Mouse (Mus musculus): ENCODE results near the gene Nomo1. TPM values are rescaled to one million over a fixed set of nuclear protein-coding genes. Genes with fewer than 3 reads are reported as not detected.

The Nomo1 gene
- total and polyA plus RNA-seq, 2 experiments, result 15.3 to 19.7 TPM

GRCm38 (mm10) chr7:46049981-46050380 is 16.5 kb downstream of the Nomo1 start:
- no peaks in the 10 kb centered on the region for H3K79me2 ChIP-seq (ENCODE audit: control insufficient read depth, insufficient read depth, low read length)
- WGBS, result 98% methylated on average over 7 of the region's 7 CpGs
- H3K9ac ChIP-seq (ENCODE audit: low read depth, low read length), result no peak overlapping the region
- no peaks in the 10 kb centered on the region for H3K4me1 ChIP-seq (ENCODE audit: control insufficient read depth, insufficient read depth, low read length)
- H3K27me3 ChIP-seq (ENCODE audit: control insufficient read depth, insufficient read depth, low read length), result no peaks in the 10 kb centered on the region
- H3K36me3 ChIP-seq (ENCODE audit: control insufficient read depth, insufficient read depth, low read length), result peaks cover 20% of the 10 kb centered on the region
- H3K4me3 ChIP-seq (ENCODE audit: insufficient read depth, low read depth, low read length), result no peak overlapping the region
- TF ChIP-seq CTCF (IDR thresholded peaks at IDR 0.05; ENCODE audit: low read depth, low read length), result no peak
- no peak for TF ChIP-seq POLR2A (IDR thresholded peaks at IDR 0.05; ENCODE audit: extremely low read depth, insufficient read depth, low read length)
- DNase-seq (ENCODE audit: extremely low read depth, low read depth, low spot score), result no peak
- H3K27ac ChIP-seq (replicated peaks; ENCODE audit: insufficient read depth, low read depth, low read length), result no peak overlapping the region

DNA sequence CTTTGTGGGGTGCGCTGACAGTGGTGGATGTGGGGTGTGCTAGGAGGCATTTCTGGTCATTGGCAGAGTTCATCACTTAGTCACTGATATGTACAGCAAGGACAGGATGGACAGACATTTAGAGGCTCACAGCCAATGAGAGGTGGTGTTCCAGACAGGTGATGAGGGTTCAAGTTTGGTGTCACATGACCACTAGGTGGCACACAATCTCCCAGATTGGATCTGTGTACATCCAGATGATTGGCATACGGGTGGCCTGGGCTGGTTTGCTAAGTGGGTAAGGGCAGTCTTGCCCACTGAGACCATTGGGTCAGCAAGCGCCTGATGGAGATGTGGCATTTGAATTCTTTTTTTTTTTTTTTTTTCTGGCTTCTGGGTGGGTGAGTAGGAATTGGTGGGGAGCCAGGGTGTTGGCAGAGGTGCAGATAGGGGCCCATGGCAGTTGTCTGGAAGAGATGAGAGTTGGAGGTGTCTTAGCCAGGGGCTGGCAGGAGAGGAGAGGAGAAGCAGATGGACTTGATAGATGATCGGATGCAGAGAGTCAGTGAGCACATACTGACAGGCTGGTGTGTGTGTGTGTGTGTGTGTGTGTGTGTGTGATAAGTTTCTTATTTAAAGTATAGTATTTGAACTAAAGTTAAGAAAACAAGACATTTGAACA is 18.8 kb downstream of the Nomo1 start:
- Histone ChIP-seq H3K27ac (replicated peaks; ENCODE audit: insufficient read depth, low read depth, low read length) (no peak overlapping the region), H3K79me2 (ENCODE audit: control insufficient read depth, insufficient read depth, low read length) (no peaks in the 10 kb centered on the region), H3K27me3 (ENCODE audit: control insufficient read depth, insufficient read depth, low read length) (no peaks in the 10 kb centered on the region), H3K4me1 (ENCODE audit: control insufficient read depth, insufficient read depth, low read length) (no peaks in the 10 kb centered on the region), H3K4me3 (ENCODE audit: insufficient read depth, low read depth, low read length) (no peak overlapping the region), H3K36me3 (ENCODE audit: control insufficient read depth, insufficient read depth, low read length) (peaks cover 7% of the 10 kb centered on the region; the same call in 1 of the 2 replicates), H3K9ac (ENCODE audit: low read depth, low read length) (no peak overlapping the region)
- peak; percentile 19 for DNase-seq (ENCODE audit: extremely low read depth, low read depth, low spot score)
- no peak for TF ChIP-seq POLR2A (IDR thresholded peaks at IDR 0.05; ENCODE audit: extremely low read depth, insufficient read depth, low read length)
- peak; percentile 11; the same call in 1 of the 2 replicates for TF ChIP-seq CTCF (IDR thresholded peaks at IDR 0.05; ENCODE audit: low read depth, low read length)
- WGBS, result 95% methylated on average over 4 of the region's 4 CpGs

- Histone ChIP-seq H3K4me1 (ENCODE audit: control insufficient read depth, insufficient read depth, low read length) (no peaks in the 10 kb centered on the region), H3K27me3 (ENCODE audit: control insufficient read depth, insufficient read depth, low read length) (no peaks in the 10 kb centered on the region), H3K27ac (replicated peaks; ENCODE audit: insufficient read depth, low read depth, low read length) (no peak overlapping the region), H3K36me3 (ENCODE audit: control insufficient read depth, insufficient read depth, low read length) (peaks cover 8% of the 10 kb centered on the region; the same call in 1 of the 2 replicates), H3K4me3 (ENCODE audit: insufficient read depth, low read depth, low read length) (no peak overlapping the region), H3K79me2 (ENCODE audit: control insufficient read depth, insufficient read depth, low read length) (no peaks in the 10 kb centered on the region), H3K9ac (ENCODE audit: low read depth, low read length) (no peak overlapping the region)
- TF ChIP-seq CTCF (IDR thresholded peaks at IDR 0.05; ENCODE audit: low read depth, low read length) (no peak), POLR2A (IDR thresholded peaks at IDR 0.05; ENCODE audit: extremely low read depth, insufficient read depth, low read length) (no peak)
- no peak for DNase-seq (ENCODE audit: extremely low read depth, low read depth, low spot score)
- WGBS, result 66% methylated on average over 3 of the region's 3 CpGs
These were observed 20.1 kb downstream of the Nomo1 start for GRCm38 (mm10) chr7:46053566-46053965.

DNA sequence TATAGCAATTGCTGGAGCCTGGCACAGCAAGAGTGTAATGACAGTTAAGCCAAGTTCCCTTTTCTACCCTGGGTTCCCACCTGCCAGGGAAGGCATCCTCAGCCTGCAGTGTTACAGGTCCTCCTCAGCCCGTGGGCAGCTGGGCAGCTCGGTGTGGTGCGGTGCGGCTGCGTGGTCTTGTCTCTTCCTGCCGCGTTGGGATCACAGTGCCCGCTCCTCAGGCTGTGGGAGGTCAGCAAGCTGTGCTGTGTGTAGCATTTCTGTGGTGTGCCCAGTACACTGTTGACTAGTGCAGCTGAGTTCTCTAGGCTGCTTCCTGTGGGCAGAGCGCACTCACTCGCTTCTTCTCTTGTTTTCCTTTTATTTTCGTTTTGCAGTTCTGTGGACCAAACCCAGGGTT is 25.4 kb downstream of the Nomo1 start:
- H3K27ac ChIP-seq (replicated peaks; ENCODE audit: insufficient read depth, low read depth, low read length), result no peak overlapping the region
- WGBS, result 90% methylated on average over 11 of the region's 11 CpGs
- H3K36me3 ChIP-seq (ENCODE audit: control insufficient read depth, insufficient read depth, low read length), result peaks cover 27% of the 10 kb centered on the region
- DNase-seq (ENCODE audit: extremely low read depth, low read depth, low spot score), result no peak
- peak overlapping the region; percentile 54 for H3K4me3 ChIP-seq (ENCODE audit: insufficient read depth, low read depth, low read length)
- no peaks in the 10 kb centered on the region for H3K4me1 ChIP-seq (ENCODE audit: control insufficient read depth, insufficient read depth, low read length)
- H3K9ac ChIP-seq (ENCODE audit: low read depth, low read length), result no peak overlapping the region
- H3K27me3 ChIP-seq (ENCODE audit: control insufficient read depth, insufficient read depth, low read length), result no peaks in the 10 kb centered on the region
- no peaks in the 10 kb centered on the region for H3K79me2 ChIP-seq (ENCODE audit: control insufficient read depth, insufficient read depth, low read length)
- TF ChIP-seq POLR2A (IDR thresholded peaks at IDR 0.05; ENCODE audit: extremely low read depth, insufficient read depth, low read length) (no peak), CTCF (IDR thresholded peaks at IDR 0.05; ENCODE audit: low read depth, low read length) (no peak)

DNA sequence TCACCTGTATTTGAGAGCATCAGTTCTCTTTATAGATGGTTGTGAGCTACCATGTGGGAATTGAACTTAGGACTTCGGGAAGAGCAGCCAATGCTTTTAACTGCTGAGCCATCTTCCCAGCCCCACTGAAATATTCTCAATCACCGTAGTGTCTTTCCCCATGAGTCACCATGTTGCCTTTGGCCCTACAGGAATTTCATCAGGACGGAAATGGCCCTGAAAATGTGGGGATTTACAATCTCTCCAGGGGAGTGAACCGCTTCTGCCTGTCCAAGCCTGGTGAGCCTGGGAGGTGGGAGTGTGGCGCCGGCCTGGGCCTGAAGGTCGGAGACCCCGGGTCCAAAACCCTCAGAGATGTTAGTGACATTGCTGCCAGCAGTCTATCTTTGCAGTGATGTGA is 27.2 kb downstream of the Nomo1 start:
- H3K27me3 ChIP-seq (ENCODE audit: control insufficient read depth, insufficient read depth, low read length), result no peaks in the 10 kb centered on the region
- H3K27ac ChIP-seq (replicated peaks; ENCODE audit: insufficient read depth, low read depth, low read length), result no peak overlapping the region
- H3K4me3 ChIP-seq (ENCODE audit: insufficient read depth, low read depth, low read length), result no peak overlapping the region
- no peak for DNase-seq (ENCODE audit: extremely low read depth, low read depth, low spot score)
- peaks cover 27% of the 10 kb centered on the region for H3K36me3 ChIP-seq (ENCODE audit: control insufficient read depth, insufficient read depth, low read length)
- H3K79me2 ChIP-seq (ENCODE audit: control insufficient read depth, insufficient read depth, low read length), result no peaks in the 10 kb centered on the region
- no peak for TF ChIP-seq POLR2A (IDR thresholded peaks at IDR 0.05; ENCODE audit: extremely low read depth, insufficient read depth, low read length)
- TF ChIP-seq CTCF (IDR thresholded peaks at IDR 0.05; ENCODE audit: low read depth, low read length), result no peak
- WGBS, result 96% methylated on average over 8 of the region's 8 CpGs
- no peaks in the 10 kb centered on the region for H3K4me1 ChIP-seq (ENCODE audit: control insufficient read depth, insufficient read depth, low read length)
- no peak overlapping the region for H3K9ac ChIP-seq (ENCODE audit: low read depth, low read length)

- Histone ChIP-seq H3K9ac (ENCODE audit: low read depth, low read length) (no peak overlapping the region), H3K27ac (replicated peaks; ENCODE audit: insufficient read depth, low read depth, low read length) (no peak overlapping the region), H3K36me3 (ENCODE audit: control insufficient read depth, insufficient read depth, low read length) (peaks cover 35% of the 10 kb centered on the region), H3K4me3 (ENCODE audit: insufficient read depth, low read depth, low read length) (no peak overlapping the region), H3K79me2 (ENCODE audit: control insufficient read depth, insufficient read depth, low read length) (no peaks in the 10 kb centered on the region), H3K4me1 (ENCODE audit: control insufficient read depth, insufficient read depth, low read length) (no peaks in the 10 kb centered on the region), H3K27me3 (ENCODE audit: control insufficient read depth, insufficient read depth, low read length) (no peaks in the 10 kb centered on the region)
- WGBS, result 95% methylated on average over 16 of the region's 16 CpGs
- DNase-seq (ENCODE audit: extremely low read depth, low read depth, low spot score), result no peak
- TF ChIP-seq POLR2A (IDR thresholded peaks at IDR 0.05; ENCODE audit: extremely low read depth, insufficient read depth, low read length) (no peak), CTCF (IDR thresholded peaks at IDR 0.05; ENCODE audit: low read depth, low read length) (no peak)
These were observed 28.1 kb downstream of the Nomo1 start for GRCm38 (mm10) chr7:46061614-46062013.

All from liver, adult 2 months (tissue).